Mouse (Mus musculus) right cerebral cortex, postnatal 14 days (tissue): ENCODE results near the gene Ip6k3.

Experiments used
- DNase-seq: peaks from one replicate; pipeline ENCODE4 v3.0.0; 2022

Ip6k3 gene

DNA sequence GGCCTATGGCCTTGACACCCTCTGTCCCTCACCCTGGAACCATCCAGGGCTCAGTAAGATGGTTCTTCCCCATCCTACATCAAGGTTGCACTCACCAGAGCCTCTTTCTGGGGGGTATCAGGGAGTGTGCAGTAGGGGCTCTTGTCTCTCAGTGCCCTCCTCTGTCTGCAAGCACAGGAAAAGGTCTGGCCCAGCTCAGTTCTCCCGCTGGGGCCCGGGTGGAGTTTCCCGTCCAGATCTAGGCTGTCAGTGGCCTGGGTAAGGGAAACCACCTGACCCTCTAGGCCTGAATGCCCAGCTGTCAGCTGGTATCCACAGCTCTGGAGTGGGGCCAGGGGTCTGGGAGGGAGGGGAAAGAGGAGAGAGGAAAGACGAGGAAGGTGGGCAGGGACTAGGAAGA is at the start of gene Ip6k3:
TSS of gene Ip6k3 (minus strand) at position 251 of the 400 bp plus-strand sequence.
- DNase-seq = no peak

DNA sequence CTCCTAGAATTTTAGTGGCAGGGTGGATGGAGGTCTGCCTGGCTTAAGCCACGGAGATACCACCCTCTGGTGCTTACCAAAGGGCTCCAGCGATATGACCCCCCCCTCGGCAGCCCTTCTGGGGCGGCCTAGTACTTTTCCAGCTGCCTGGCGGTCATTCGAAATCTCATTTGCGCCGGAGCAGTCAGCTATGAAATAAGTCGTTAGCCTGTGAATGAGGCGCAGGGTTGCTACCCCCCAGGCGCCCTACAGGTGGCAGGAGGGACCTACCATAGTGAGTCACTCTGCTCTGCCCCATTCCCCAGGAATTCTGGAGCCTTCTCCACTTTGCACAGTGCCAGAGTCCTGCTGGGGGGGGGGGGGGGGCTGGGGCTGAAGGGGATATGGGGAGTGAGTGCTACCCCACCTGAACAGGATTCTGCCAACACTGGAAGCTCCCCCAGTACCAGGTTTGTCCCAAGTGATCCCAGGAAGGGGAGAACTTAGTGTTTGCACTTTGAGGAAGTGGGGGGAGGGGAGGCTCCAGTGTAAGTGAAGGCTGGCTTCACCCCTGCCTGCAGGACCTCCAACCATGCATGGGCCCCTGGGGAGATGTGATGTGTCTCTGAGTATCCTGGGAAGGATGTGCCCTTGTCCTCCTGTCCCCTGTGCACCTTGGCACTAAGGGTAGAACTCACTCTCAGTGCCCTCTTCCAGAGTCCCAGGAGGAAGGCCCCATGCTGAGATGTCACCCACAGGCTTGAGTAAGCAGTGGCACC is 45.4 kb upstream of the Ip6k3 start:
- peak; percentile 67 for DNase-seq

DNA sequence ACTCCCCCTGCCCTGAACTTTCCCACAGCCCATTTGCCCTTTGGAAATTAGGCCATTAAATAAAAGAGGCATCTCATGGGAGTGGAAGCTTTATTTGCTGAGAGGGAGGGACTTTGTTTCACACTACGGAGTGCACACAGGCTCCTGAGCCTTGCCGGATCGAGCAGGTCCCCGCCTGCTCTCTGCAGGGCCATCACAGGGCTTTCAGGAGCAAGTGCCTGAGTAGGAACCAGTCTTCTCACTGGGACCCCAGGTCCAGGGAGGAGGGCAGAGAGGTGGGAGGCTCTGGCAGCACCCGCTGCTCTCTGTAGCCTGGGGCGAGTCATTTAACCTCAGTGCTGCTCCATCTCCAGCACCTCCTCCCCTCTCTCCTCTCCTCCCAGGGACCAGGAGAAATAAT is 44.4 kb upstream of the Ip6k3 start:
- no peak for DNase-seq

DNA sequence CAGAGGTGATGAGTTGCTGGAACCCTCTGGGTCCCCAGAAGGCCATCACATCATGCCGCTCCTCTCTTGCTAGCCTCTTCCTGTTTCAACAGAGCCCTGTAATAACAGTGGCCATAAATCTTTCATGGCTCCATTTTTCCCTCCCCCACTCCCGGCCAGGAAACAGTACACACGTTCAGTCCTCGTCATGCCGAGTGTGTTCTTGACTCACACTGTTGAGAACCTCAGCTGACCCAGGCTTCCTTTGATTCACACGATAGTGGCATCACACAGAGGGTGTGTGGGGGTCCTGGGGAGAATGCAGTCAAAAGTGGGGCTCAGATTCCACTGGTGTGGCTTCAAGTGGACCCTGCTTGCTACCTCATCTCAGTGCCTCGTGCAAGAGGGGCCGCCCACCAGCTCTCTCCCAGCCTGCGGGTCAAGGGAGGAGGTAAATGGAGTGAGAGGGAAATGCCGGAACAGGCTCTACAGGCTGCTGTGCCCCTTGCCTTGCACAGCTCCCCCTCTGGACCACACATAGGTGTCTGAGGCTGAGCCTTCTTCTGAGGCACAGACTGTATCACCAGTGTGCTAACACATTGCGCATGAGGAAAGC is 39.6 kb upstream of the Ip6k3 start:
- DNase-seq = no peak

DNA sequence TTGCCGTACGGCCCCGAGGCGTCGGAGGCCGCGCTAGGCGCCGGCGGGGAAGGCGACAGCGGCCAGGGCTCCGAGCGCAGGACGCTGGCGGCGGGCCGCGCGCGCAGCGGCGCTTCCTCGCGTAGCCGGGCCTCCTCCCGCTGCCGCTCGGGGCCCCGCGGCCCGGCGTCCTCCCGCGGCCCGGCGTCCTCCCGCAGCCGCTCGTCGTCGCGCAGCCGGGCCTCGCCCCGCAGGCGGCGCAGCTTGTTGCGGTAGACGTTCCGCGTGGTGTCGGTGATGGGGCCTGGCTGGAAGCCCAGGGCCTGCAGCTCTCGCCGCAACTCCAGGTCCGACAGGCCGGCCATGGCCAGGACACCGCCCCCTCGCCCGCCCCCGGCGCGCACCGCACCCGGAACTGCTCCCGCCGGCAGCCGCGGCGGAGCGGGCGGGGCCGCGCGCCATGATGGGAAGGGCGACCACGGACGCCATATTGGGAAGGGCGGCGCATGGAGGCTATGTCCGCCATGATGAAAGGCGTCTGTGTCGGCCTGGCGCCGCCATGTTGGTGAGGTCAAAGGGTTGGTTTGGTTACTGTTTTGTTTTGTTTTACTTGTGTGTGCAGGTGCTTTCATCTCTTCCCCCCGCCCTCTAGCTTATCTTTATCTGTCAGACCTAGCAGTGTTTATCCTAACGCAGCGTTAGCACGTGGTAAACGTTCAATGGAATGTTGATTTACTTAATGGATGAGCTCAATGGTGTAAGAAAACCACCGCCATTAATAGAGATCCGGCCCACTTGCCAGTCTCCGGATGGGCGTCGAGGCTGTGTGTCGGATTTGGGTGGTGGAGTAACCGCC is 36.7 kb upstream of the Ip6k3 start, which contains the start of gene Lemd2:
TSS of gene Lemd2 (minus strand) at position 395 of the 835 bp plus-strand sequence.
- DNase-seq = peak; percentile 95

DNA sequence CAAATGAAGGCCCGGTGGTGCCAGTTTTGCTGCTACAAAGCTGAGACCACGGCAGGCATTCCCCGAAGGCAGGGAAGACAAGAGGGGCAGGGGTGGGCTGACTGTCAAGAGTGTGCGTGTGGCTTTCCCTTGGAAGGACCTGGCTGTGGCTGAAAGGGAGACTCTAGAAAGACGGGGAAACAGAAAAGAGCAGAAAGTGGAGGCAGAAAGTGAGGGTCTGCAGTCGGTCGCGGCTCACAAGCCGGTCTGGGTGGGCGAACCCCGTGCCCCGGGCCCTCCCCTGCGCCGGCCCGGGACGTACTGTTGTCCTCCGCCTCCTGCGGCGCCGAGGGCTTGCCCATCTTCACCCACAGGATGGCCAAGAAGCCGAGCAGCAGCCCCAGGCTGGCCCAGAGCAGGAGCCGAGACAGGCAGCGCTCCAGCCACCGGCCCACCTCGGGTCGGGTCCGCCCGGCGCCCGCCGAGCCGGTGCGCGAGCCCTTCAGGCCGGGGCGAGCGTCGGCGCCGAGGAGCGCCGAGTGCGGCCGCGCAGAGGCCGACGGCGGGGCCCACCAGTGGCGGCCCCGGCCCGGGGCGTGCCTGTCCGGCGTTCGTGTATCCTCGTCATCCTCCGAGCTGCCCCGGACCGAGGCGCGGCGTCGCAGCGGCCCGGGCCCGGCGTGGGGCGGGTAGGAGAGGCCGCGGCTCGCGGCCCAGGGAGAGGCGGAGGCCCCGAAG is 35.9 kb upstream of the Ip6k3 start:
- DNase-seq = no peak

DNA sequence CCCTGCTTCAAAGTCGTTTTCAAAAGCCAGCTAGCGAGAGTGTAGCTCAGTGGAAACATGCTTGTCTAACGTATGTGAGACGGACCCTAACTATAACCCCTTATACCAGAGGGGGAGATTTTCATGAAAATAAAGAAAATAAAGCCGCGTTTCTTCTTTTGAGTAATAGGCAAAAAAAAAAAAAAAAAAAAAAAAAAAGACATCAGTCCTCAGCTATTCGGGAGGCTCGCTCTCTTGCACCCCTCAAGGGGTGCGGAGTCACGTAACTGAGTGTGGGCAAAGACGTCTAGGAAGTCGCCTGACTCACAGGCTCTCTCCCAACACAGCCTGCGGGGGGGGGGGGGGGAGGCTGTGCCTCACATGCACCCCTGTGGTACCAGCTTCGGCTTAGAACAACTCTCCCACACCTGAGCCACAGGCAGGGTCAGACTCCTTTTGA is 35.3 kb upstream of the Ip6k3 start:
- DNase-seq = no peak

DNA sequence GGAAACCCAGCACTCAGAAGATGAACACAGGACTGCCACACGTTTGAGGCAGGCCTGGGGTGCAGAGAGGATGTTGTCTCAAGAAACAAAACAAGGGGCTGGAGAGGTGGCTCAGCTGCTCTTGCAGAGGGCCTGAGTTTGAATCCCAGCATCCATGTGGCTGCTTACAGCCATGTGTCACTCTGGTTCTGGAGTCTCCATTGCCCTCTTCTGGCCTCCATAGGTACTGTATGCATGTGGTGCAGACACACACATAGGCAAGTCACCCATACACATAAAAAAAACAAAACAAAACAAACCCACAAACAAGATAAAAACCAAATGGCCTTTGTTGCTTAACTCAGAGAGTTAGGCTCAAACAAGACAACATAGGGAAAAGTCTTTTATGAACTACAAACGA is 34.4 kb upstream of the Ip6k3 start:
- DNase-seq = no peak

DNA sequence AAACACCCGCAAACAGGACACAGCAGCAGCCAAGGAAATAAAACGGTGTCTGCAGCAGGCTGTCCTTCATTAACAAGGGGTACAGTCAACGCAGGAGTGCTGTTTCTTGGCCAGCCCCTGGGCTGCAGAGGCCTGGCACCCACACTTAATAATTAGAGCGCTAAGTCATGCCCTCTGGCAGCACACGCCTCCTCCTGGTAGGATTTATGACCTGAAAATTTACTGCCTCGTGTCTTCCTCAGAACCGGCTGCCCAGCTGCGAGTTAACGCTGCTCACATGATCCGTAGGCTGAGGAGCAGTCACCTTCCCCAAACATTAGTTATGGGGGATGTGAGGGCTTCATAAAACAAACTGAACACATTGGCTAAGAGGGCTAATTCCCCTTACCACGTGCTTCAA is 33.2 kb upstream of the Ip6k3 start:
- DNase-seq = no peak

DNA sequence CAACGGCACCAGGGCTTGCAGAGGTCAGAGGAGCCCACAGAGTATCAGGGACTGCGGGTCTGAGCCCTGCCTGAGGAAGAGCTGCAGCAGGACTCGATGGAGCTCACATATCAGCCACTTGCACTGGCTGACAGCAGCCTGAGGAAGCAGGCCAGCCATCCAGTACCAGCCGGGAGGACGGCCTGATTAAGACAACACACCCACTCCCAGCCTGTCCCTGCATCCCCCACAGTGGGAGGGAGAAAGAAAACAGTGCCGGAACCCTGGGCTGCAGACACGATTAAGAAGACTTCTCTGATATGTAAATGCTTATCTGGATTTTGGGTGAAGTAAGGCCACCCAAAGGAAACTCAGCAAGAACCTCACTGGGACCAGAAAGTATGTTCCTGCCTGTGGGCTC is 32.3 kb upstream of the Ip6k3 start:
- no peak for DNase-seq

DNA sequence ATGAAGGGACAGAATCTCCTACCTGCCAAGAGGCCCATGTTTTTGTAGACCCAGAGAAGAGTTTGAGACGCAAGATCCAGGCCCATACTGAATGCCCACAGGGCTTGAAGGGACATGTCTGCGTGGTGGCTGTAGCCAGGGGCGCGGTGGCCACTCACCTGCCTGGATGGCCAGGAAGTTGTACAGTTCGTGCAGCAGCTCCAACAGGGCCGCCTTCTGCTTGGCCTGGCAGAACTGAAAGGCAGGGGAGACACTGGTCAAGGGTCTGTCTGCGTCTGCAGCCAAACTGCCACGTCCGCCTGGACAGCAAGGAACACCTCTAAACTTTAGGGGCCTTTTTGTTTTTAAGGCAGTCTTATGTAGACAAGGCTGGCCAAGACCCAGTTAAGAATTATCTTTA is 31.6 kb upstream of the Ip6k3 start:
- DNase-seq = no peak

DNA sequence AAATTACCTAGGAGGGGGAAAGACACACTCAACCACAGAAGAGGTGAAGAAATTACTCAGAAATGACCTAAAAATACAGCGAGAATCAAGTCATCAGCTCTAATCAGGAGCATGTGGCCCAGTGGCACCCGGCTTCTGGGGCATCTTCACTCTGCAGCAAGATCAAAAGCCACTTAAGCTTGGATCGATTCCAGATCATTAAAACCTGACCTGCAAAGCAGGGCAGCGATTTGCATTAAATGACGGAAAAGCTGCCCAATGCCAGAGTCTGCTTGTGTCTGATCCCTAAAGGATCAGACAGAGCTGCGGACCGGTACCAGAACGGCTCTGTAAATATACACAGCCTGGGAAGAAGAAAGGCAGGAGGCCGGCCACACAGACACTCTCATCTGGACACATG is 28.6 kb upstream of the Ip6k3 start:
- DNase-seq = no peak

DNA sequence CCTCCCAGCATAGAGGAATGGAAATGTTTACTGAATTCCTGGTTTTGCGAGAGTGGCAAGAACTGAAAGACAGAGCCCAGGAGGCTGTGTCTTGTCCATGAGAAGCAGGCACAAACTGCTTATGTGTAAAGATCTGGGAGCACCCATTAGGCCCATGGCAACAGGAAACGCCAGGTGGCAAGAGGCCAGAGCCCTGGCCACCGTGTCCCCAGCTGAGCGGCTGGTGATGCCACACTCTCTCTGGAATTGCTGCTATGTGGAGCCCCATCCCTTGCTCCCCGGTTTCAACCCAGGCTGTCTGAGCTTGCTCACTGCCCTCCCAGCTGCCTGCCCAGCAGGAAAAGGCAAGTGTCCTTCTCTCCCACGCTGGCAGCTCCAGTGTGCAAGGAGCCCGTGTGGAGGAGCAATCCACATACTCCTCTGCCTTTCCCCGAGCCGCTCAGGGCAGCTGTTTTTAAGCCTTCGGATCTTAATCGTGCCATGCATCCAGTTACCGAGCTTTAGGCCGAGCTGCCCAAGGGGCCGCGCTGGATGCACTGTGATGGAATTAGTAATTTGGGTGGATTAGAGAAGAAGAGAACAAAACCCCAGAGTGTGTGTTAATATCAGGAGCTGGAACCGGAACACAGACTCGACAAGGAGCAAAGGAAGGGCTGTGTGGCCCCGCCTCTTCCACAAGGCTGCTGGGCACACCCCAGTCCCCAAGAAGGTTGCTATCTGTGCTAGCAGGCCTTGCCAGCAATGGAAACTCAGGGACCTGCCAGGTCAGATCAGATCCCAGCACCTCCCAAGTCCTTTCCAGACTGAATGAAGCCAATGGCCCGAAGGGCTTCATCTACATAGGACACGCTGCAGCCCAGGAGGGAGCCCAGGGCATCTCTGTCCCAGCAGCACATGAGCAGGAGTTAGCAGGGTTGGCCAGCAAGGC is 26.9 kb upstream of the Ip6k3 start:
- no peak for DNase-seq

DNA sequence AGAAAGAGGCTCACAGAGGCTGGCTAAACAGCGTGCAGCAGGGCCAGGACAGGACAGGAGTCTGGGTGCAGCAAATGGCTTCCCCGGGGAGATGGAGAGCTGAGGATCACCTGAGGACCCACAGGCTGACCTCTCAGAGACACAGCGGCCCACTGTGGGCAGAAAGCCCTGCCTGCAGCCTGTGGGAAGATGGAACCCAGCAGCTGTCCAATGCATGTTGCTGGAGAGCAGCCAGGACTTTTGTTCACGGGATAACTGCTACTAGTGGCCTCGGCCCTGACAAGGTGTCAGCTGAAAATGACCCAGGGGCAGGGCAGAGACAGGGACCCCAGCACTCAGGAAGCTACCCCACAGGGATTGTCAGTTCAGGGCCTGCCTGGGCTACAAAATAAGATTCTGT is 24.2 kb upstream of the Ip6k3 start:
- no peak for DNase-seq

DNA sequence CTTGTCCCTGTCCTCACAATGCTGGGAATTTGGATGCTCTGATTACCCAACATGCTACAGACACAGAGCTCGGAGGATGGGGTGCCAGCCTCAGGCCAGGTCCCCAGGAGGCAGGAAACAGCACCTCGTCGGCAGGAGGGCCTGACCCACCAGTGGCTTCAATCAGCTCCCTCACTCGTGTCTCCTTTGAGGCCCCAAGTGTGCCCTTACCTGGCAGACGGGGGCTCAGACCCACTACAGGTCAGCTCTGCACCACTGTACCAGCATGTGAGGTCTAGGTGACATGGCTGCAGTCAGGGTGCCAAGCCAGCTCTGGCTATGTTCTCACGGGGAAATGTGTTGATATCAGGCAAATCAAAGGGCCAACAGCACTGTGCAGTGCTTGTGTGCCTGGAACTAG is 23.6 kb upstream of the Ip6k3 start:
- DNase-seq = no peak

DNA sequence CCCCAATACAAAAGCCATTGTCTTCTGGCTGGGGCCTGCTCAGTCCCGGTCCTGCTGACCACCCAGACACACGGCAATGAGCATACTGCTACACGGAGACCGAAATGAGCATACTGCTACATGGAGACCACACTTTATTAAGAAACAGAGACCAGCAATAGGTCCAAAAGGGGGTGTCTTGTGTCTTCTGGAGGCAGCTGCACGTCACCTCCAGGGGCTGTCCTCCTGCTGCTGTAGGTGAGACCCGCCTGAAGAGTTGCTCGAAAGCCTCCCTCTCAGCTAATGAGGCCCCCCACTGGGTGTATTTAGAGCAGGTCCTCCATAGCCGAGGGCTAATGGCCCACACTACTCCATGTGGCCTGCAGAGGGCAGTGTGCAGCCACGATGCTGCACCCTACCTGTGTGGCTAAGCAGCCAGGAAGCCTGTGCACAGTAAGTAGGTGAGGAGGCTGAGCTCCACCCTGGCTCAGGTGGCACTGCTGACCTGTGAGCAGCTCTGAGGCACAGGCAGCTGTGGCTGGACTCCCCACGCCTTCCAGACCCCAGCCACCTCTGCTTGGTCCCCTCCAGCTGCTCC is 22.1 kb upstream of the Ip6k3 start:
- peak; percentile 60 for DNase-seq

DNA sequence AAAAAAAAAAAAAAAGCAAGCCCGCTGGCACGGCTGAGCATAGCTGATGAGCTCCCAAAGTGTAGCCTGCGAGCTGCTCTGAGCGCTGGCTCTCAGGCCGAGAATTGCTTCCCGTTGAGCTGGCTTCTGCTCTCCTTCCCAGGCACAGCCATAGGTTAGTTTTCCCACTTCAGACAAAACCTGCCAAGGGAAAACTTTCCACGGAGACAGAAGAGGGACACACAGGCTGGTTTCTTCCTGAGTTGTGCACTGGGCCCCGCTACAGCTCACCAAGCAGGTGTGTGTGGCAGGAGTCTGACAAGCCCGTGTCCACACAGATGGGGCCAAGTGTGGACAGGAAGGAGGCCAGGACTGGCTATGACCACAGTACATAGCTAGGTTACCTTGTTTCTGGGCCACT is 21.3 kb upstream of the Ip6k3 start:
- DNase-seq = no peak

DNA sequence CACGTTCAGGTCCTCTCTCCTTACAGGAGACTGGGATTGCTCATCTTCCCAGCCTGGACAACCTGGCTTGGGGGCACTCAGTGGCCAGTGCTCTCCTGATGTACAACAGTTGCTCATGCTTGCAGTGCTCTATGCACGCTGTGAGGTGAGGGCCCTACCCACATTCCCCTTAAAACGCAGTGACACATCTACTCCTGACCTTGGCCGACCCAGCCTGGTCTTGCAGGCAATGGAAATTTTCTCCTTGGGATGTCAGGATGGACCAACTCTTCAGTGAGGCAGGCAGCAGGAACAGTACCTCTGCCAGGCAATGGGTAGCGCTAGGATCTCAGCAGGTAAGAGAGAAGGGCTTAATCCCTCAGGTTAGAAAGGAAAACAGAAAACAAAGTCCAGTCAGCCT is 19.5 kb upstream of the Ip6k3 start:
- no peak for DNase-seq

DNA sequence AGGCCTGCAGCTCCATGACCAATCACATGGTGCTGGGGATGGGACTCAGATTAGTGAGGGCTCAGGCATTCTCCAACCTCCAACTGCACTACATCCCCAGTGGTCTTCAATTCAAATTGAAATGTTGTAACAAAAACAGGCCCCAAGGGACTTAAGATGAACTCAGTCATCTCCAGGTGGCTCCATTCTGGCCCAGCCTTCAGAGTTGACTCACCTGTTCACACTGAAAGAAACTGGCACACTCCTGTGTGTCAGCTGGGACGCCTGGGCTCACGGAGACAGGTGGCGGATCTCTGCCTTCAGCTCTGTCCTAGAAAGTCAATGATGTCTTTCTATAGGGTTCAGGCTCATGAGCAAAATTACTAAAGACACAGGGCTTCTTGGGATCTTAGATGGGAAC is 18.5 kb upstream of the Ip6k3 start:
- no peak for DNase-seq

DNA sequence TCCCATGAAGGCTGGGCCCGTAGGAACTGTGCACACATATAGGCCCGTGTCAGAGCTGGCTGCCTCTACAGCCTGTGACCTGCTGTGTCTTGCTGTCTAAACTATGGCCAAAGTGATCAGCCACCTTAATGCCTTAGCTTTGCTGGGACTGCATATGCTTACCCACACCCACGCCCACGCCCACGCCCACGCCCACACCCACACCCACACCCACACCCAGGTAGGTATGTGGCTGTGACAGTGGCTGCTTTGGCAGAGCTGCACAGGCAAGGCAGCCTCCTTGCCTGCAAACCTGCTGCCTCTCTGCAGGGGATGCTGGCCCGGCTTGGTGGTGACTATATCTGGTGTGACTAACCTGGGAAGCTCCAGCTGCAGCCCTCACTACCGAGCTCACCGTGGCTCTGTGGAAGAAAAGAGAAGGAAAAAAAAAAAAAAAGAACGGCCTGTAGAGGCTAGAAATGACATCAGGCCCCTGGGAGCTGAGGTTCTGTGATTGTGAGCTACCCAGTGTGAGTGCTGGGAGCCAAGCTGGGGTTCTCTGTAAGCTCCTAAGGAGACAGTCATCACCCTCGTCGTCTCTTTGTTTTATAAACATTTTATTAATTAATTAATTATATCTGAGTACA is 16.2 kb upstream of the Ip6k3 start:
- no peak for DNase-seq

DNA sequence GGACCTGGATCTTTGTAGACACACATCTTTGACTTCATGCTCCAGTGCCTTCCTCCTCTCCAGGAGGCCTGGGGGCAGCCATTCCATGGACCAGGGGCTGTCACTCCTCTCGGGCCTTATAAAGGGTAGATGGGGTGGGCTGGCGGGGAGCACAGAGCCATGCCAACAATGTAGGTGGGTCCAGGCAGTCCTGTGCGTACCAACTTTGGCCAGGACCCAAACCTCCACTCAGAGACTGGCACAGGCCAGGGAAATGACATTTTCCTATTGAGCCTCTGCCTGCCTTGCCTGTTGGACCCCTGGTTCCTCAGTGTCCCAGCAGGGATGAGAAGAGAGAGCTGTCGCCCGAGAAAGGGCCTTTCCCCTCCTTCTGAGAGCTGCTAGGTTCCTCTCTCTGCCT is 14.8 kb upstream of the Ip6k3 start:
- DNase-seq = no peak
